Mouse (Mus musculus): ENCODE measurements around the gene Slc38a3.

The Slc38a3 gene

GRCm38 (mm10) chr9:107663525-107663924 lies 5.8 kb downstream of the Slc38a3 start:
- DNase-seq: no peak

GRCm38 (mm10) chr9:107662342-107662741 lies 7.0 kb downstream of the Slc38a3 start:
- DNase-seq: no peak

GRCm38 (mm10) chr9:107660777-107661176 lies 8.6 kb downstream of the Slc38a3 start:
- DNase-seq: no peak

- DNase-seq: no peak
Measured at GRCm38 (mm10) chr9:107659961-107660360, 9.4 kb downstream of the Slc38a3 start.

GRCm38 (mm10) chr9:107659551-107659950 lies 9.8 kb downstream of the Slc38a3 start:
- DNase-seq: peak; percentile 55

- no peak for DNase-seq
Measured at GRCm38 (mm10) chr9:107658096-107658495, 11.2 kb downstream of the Slc38a3 start.

- DNase-seq: no peak
Measured at GRCm38 (mm10) chr9:107657144-107657543, 12.2 kb downstream of the Slc38a3 start.

- no peak for DNase-seq
Measured at GRCm38 (mm10) chr9:107654585-107654984, 14.7 kb downstream of the Slc38a3 start.

- no peak for DNase-seq
Measured at GRCm38 (mm10) chr9:107653474-107653873, 15.9 kb downstream of the Slc38a3 start.

- DNase-seq: peak; percentile 67
Measured at GRCm38 (mm10) chr9:107650708-107651481, 18.4 kb downstream of the Slc38a3 start.

- no peak for DNase-seq
Measured at GRCm38 (mm10) chr9:107650225-107650624, 19.1 kb downstream of the Slc38a3 start.

GRCm38 (mm10) chr9:107648767-107649166 lies 20.6 kb downstream of the Slc38a3 start:
- DNase-seq: no peak

GRCm38 (mm10) chr9:107646975-107647374 lies 22.4 kb downstream of the Slc38a3 start:
- DNase-seq: no peak

GRCm38 (mm10) chr9:107645577-107645976 lies 23.8 kb downstream of the Slc38a3 start:
- peak; percentile 83 for DNase-seq

- no peak for DNase-seq
Measured at GRCm38 (mm10) chr9:107645153-107645510, 24.2 kb downstream of the Slc38a3 start.

- peak; percentile 97 for DNase-seq
Measured at GRCm38 (mm10) chr9:107644495-107645152, 24.7 kb downstream of the Slc38a3 start.

- no peak for DNase-seq
Measured at GRCm38 (mm10) chr9:107643544-107644214, 25.7 kb downstream of the Slc38a3 start.

- DNase-seq: no peak
Measured at GRCm38 (mm10) chr9:107641666-107642065, 27.7 kb downstream of the Slc38a3 start.

- DNase-seq: no peak
Measured at GRCm38 (mm10) chr9:107640257-107640772, 29.0 kb downstream of the Slc38a3 start.

GRCm38 (mm10) chr9:107637070-107637469 lies 32.3 kb downstream of the Slc38a3 start:
- DNase-seq: no peak

- DNase-seq: peak; percentile 82
Measured at GRCm38 (mm10) chr9:107635279-107636028, 33.9 kb downstream of the Slc38a3 start, which contains the start of gene Gnai2. Gene Gnai2 (minus strand): TSS chr9:107635367.

- DNase-seq: no peak
Measured at GRCm38 (mm10) chr9:107634406-107635278, 34.7 kb downstream of the Slc38a3 start.

All from right cerebral cortex, postnatal 4 days (tissue).